Comparison of ENCODE assay signal across 27 mouse cellular contexts in the genomic region with DNA sequence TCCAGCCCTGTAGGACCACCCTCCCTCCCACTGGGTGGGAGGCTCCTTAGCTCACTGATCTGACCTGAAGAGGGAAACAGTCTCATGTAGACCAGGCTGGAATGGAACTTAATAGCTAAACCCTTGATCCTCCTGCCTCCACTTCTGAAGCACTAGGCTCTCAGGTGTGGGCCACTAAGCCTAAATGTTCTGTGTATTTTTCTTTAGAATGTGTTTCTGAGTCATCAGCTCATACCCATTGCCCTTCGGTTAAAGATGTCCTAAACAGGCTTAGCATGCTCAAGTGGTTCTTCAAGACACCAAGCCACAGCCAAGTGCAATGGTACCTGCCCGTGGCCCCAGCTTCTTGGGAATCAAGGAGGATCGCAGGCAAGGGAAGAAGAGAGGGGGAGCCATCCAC. TPM values are rescaled to one million over a fixed set of nuclear protein-coding genes. Genes with fewer than 3 reads are reported as not detected.
DNase-seq lines count a peak whose midpoint lies in the region; ATAC-seq and TF ChIP-seq lines count a peak whose summit lies in the region.
"Had no signal": no experiment of that assay in that cellular context is flagged by ENCODE, and none has a peak within 500 bp of the region (broad histone marks: within the 10 kb centered on the region; RNA-seq: fewer than 3 reads in every experiment).

No protein-coding gene starts in this region.

- no peak overlapping the region for H3K9ac ChIP-seq in lung, postnatal 0 days (replicated peaks; ENCODE audit: low read depth)
- no peak overlapping the region for H3K9ac ChIP-seq in stomach, postnatal 0 days (ENCODE audit: low read length)
- H3K9ac ChIP-seq in hindbrain, embryonic 16.5 days (ENCODE audit: low read depth, low read length) = no peak overlapping the region
- H3K9ac ChIP-seq: forebrain, embryonic 13.5 days; heart, embryonic 13.5 days; hindbrain, embryonic 13.5 days had no signal

- no peak for TF ChIP-seq POLR2A in lung, adult 2 months (IDR thresholded peaks at IDR 0.05; ENCODE audit: borderline replicate concordance, extremely low read depth, low read depth, low read length)

- no peaks in the 10 kb centered on the region for H3K27me3 ChIP-seq in lung, postnatal 0 days (replicated peaks; ENCODE audit: insufficient read depth, low read length)
- no peaks in the 10 kb centered on the region for H3K27me3 ChIP-seq in stomach, postnatal 0 days (ENCODE audit: control insufficient read depth, insufficient read depth, low read length)
- no peaks in the 10 kb centered on the region for H3K27me3 ChIP-seq in hindbrain, embryonic 16.5 days (replicated peaks; ENCODE audit: control insufficient read depth, insufficient read depth, low read length)
- H3K27me3 ChIP-seq: CH12.LX; forebrain, embryonic 13.5 days; heart, embryonic 13.5 days; hindbrain, embryonic 13.5 days; Patski had no signal

- H3K27ac ChIP-seq in lung, postnatal 0 days (ENCODE audit: low read length) = peak overlapping the region; percentile 84
- peak overlapping the region; percentile 65; the same call in 1 of the 2 replicates for H3K27ac ChIP-seq in stomach, postnatal 0 days (replicated peaks)
- H3K27ac ChIP-seq in hindbrain, embryonic 16.5 days (ENCODE audit: low read depth, low read length) = no peak overlapping the region
- H3K27ac ChIP-seq: forebrain, embryonic 10.5 days; forebrain, embryonic 13.5 days; hindbrain, embryonic 10.5 days; hindbrain, embryonic 13.5 days; hindbrain, postnatal 0 days had no signal

- no peak for TF ChIP-seq CTCF in lung, adult 2 months (IDR thresholded peaks at IDR 0.05; ENCODE audit: insufficient read depth, low read length)
- no peak for TF ChIP-seq CTCF in lung, postnatal 0 days (IDR thresholded peaks at IDR 0.05)
- TF ChIP-seq CTCF in stomach, postnatal 0 days (IDR thresholded peaks at IDR 0.05; ENCODE audit: low read depth) = no peak

- no peak overlapping the region for H3K4me3 ChIP-seq in lung, adult 2 months (replicated peaks; ENCODE audit: extremely low read depth, low read depth, low read length)
- H3K4me3 ChIP-seq in lung, postnatal 0 days (ENCODE audit: low read depth, low read length) = no peak overlapping the region
- no peak overlapping the region for H3K4me3 ChIP-seq in stomach, postnatal 0 days (ENCODE audit: low read depth, low read length)
- no peak overlapping the region for H3K4me3 ChIP-seq in hindbrain, embryonic 16.5 days (ENCODE audit: low read length)
- H3K4me3 ChIP-seq: forebrain, embryonic 10.5 days; forebrain, embryonic 13.5 days; heart, adult 2 months; heart, embryonic 13.5 days; hindbrain, embryonic 10.5 days; hindbrain, embryonic 13.5 days had no signal

- H3K4me1 ChIP-seq in lung, adult 2 months (ENCODE audit: control insufficient read depth, insufficient read depth, low read length) = peaks cover 42% of the 10 kb centered on the region
- H3K4me1 ChIP-seq in lung, postnatal 0 days (ENCODE audit: insufficient read depth, low read depth, low read length) = peaks cover 11% of the 10 kb centered on the region
- H3K4me1 ChIP-seq in stomach, postnatal 0 days (replicated peaks; ENCODE audit: control insufficient read depth, insufficient read depth) = no peaks in the 10 kb centered on the region
- no peaks in the 10 kb centered on the region for H3K4me1 ChIP-seq in hindbrain, embryonic 16.5 days (ENCODE audit: control insufficient read depth, insufficient read depth, low read depth, low read length)

- 81% methylated on average over 3 of the region's 3 CpGs for WGBS in lung, adult 2 months
- 67% methylated on average over 3 of the region's 3 CpGs for WGBS in lung, postnatal 0 days
- 82% methylated on average over 3 of the region's 3 CpGs for WGBS in stomach, postnatal 0 days
- WGBS in hindbrain, embryonic 16.5 days = 98% methylated on average over 3 of the region's 3 CpGs

- ATAC-seq in lung, postnatal 0 days = peak; percentile 85
- ATAC-seq in stomach, postnatal 0 days (ENCODE audit: low FRiP score, low TSS enrichment) = no peak
- no peak for ATAC-seq in hindbrain, embryonic 16.5 days
- ATAC-seq: forebrain, embryonic 13.5 days; forebrain, embryonic 16.5 days; hindbrain, postnatal 0 days; inflammation-experienced regulatory T-cells, adult 6 months; Patski had no signal

- H3K9me3 ChIP-seq in lung, postnatal 0 days (ENCODE audit: low read length) = no peaks in the 10 kb centered on the region
- no peaks in the 10 kb centered on the region for H3K9me3 ChIP-seq in stomach, postnatal 0 days (ENCODE audit: control insufficient read depth, low read length)
- no peaks in the 10 kb centered on the region for H3K9me3 ChIP-seq in hindbrain, embryonic 16.5 days (ENCODE audit: control insufficient read depth, low read length)
- H3K9me3 ChIP-seq: forebrain, embryonic 10.5 days; forebrain, embryonic 13.5 days; G1E; heart, embryonic 13.5 days; hindbrain, embryonic 10.5 days; hindbrain, embryonic 13.5 days had no signal

- H3K4me2 ChIP-seq in lung, postnatal 0 days (replicated peaks; ENCODE audit: low read depth, low read length) = no peak overlapping the region
- no peak overlapping the region for H3K4me2 ChIP-seq in stomach, postnatal 0 days (replicated peaks; ENCODE audit: low read depth)
- no peak overlapping the region for H3K4me2 ChIP-seq in hindbrain, embryonic 16.5 days (ENCODE audit: low read length)
- H3K4me2 ChIP-seq: forebrain, embryonic 13.5 days; heart, embryonic 13.5 days; hindbrain, embryonic 13.5 days had no signal

- H3K36me3 ChIP-seq in lung, postnatal 0 days (ENCODE audit: insufficient read depth, low read length) = 0 out of 2 replicates have a peak, but pooled peaks cover 4% of the 10 kb centered on the region
- no peaks in the 10 kb centered on the region for H3K36me3 ChIP-seq in stomach, postnatal 0 days (ENCODE audit: control insufficient read depth, insufficient read depth, low read length)
- H3K36me3 ChIP-seq in hindbrain, embryonic 16.5 days (ENCODE audit: control insufficient read depth, insufficient read depth, low read length) = 0 out of 2 replicates have a peak, but pooled peaks cover 4% of the 10 kb centered on the region
- H3K36me3 ChIP-seq: G1E had no signal

- intact Hi-C loops in heart, postnatal 36 days (cut with DNase I) = no loop called here

- TF ChIP-seq EP300 in lung, postnatal 0 days (IDR thresholded peaks at IDR 0.05) = peak; percentile 69
- no peak for TF ChIP-seq EP300 in stomach, postnatal 0 days (optimal IDR thresholded peaks at IDR 0.05)

- DNase-seq in heart, adult 11 months = peak; percentile 74
- DNase-seq in heart, postnatal 36 days = no peak
- DNase-seq in lung, adult 2 months = peak; percentile 42
- no peak for DNase-seq in lung, postnatal 36 days
- peak; percentile 83 for DNase-seq in lung, postnatal 0 days (ENCODE audit: low spot score)
- DNase-seq in stomach, postnatal 0 days (ENCODE audit: low spot score) = no peak
- DNase-seq: adrenal gland, postnatal 10 days; adrenal gland, postnatal 36 days; B cell, adult 2 months; cerebellum, adult 9-10 months; gastrocnemius, postnatal 25 days; heart, adult 2 months had no signal

RNA-seq across cellular contexts. Expression of a gene that starts 17.2 kb away (rescaled TPM):
- 10 to 100 TPM; 13.2 to 15.0 TPM for total RNA-seq in heart, postnatal 36 days (2021)
- 20.0 and 34.7 TPM in 2 replicates for polyA plus RNA-seq in lung, adult 2 months (2012; rRNA removed)
- 72.7 and 86.9 TPM in 2 replicates for polyA plus RNA-seq in lung, postnatal 0 days (2015; fragmentation: Nextera tagmentation; extraction: Ambion mirVana)
- 20.7 and 21.3 TPM in 2 replicates for polyA plus RNA-seq in stomach, postnatal 0 days (2015; fragmentation: Nextera tagmentation; extraction: Ambion mirVana)
- polyA plus RNA-seq in hindbrain, embryonic 16.5 days (2015; fragmentation: Nextera tagmentation; extraction: Ambion mirVana) = 14.9 and 15.6 TPM in 2 replicates
- polyA plus RNA-seq: G1E had no signal

RNA-seq across cellular contexts. Expression of a gene that starts 31.0 kb away (rescaled TPM):
- not detected for total RNA-seq in heart, postnatal 36 days (2021)
- polyA plus RNA-seq in lung, adult 2 months (2012; rRNA removed) = 0.38 and 1.5 TPM in 2 replicates
- 8.8 and 9.0 TPM in 2 replicates for polyA plus RNA-seq in lung, postnatal 0 days (2015; fragmentation: Nextera tagmentation; extraction: Ambion mirVana)
- 0.15 and 0.30 TPM in 2 replicates for polyA plus RNA-seq in stomach, postnatal 0 days (2015; fragmentation: Nextera tagmentation; extraction: Ambion mirVana)
- 0.27 and 0.40 TPM in 2 replicates for polyA plus RNA-seq in hindbrain, embryonic 16.5 days (2015; fragmentation: Nextera tagmentation; extraction: Ambion mirVana)
- total RNA-seq: adrenal gland, adult 18-20 months; adrenal gland, postnatal 10 days; adrenal gland, postnatal 36 days; CH12.LX; gastrocnemius, adult 18-20 months; gastrocnemius, postnatal 25 days; heart, adult 2 months; heart, postnatal 25 days; hindbrain, postnatal 0 days had no signal
- polyA plus RNA-seq: G1E; heart, adult 2 months; hindbrain, embryonic 10.5 days; Patski had no signal

Comparison
In these comparisons a context has a peak if more than half of its experiments do, and no peak if none do; other contexts are left out.
1. DNase-seq: peak in heart, adult 11 months (single experiment), lung, adult 2 months (single experiment) and lung, postnatal 0 days (single experiment); none in heart, postnatal 36 days (0 of 2), lung, postnatal 36 days (single experiment) and stomach, postnatal 0 days (single experiment).